Mouse (Mus musculus): ENCODE measurements at regions not wholly inside any gene's neighbourhood (a gene's known extent, or its start where the extent isn't known, plus 50 kb on each side); places are given as distances from the start of the nearest gene placed in this dataset.
"Not testable (repeated sequence)": the region's sequence is repeated elsewhere in the genome, so short reads cannot be mapped to it uniquely, and the experiment has no call there.

GRCm38 (mm10) chr1:73645011-73645410 lies 479.2 kb downstream of the Tns1 start:
- DNase-seq (ENCODE audit: low read depth, low spot score) = no peak

GRCm38 (mm10) chr1:73644394-73644793 lies 479.9 kb downstream of the Tns1 start:
- DNase-seq (ENCODE audit: low read depth, low spot score) = no peak

- DNase-seq (ENCODE audit: low read depth, low spot score) = no peak
Measured at GRCm38 (mm10) chr1:73643431-73643830, 480.8 kb downstream of the Tns1 start.

GRCm38 (mm10) chr1:73642691-73643109 lies 481.5 kb downstream of the Tns1 start:
- peak; percentile 71 for DNase-seq (ENCODE audit: low read depth, low spot score)

- DNase-seq (ENCODE audit: low read depth, low spot score) = no peak
Measured at GRCm38 (mm10) chr1:73641456-73641855, 482.8 kb downstream of the Tns1 start.

- DNase-seq (ENCODE audit: low read depth, low spot score) = no peak
Measured at GRCm38 (mm10) chr1:73640726-73641451, 483.4 kb downstream of the Tns1 start.

- DNase-seq (ENCODE audit: low read depth, low spot score) = no peak
Measured at GRCm38 (mm10) chr1:73635709-73636108, 488.5 kb downstream of the Tns1 start.

- no peak for DNase-seq (ENCODE audit: low read depth, low spot score)
Measured at GRCm38 (mm10) chr1:73634871-73635270, 489.4 kb downstream of the Tns1 start.

GRCm38 (mm10) chr1:73633071-73633470 lies 491.2 kb downstream of the Tns1 start:
- DNase-seq (ENCODE audit: low read depth, low spot score) = no peak

- DNase-seq (ENCODE audit: low read depth, low spot score) = no peak
Measured at GRCm38 (mm10) chr1:73630363-73630762, 493.9 kb downstream of the Tns1 start.

GRCm38 (mm10) chr1:73625365-73625764 lies 498.9 kb downstream of the Tns1 start:
- DNase-seq (ENCODE audit: low read depth, low spot score) = no peak

GRCm38 (mm10) chr1:73621121-73621520 lies 503.1 kb downstream of the Tns1 start:
- not testable (repeated sequence) for DNase-seq (ENCODE audit: low read depth, low spot score)

- DNase-seq (ENCODE audit: low read depth, low spot score) = peak; percentile 36
Measured at GRCm38 (mm10) chr1:73618551-73619170, 505.6 kb downstream of the Tns1 start.

GRCm38 (mm10) chr1:73593653-73594385 lies 530.4 kb downstream of the Tns1 start:
- DNase-seq (ENCODE audit: low read depth, low spot score) = no peak

GRCm38 (mm10) chr1:73591342-73592099 lies 532.7 kb downstream of the Tns1 start:
- DNase-seq (ENCODE audit: low read depth, low spot score) = no peak

GRCm38 (mm10) chr1:73579680-73580079 lies 544.6 kb downstream of the Tns1 start:
- no peak for DNase-seq (ENCODE audit: low read depth, low spot score)

- no peak for DNase-seq (ENCODE audit: low read depth, low spot score)
Measured at GRCm38 (mm10) chr1:73577019-73577418, 547.2 kb downstream of the Tns1 start.

GRCm38 (mm10) chr1:73575694-73576093 lies 548.6 kb downstream of the Tns1 start:
- DNase-seq (ENCODE audit: low read depth, low spot score) = no peak

GRCm38 (mm10) chr1:73570944-73571343 lies 553.3 kb downstream of the Tns1 start:
- no peak for DNase-seq (ENCODE audit: low read depth, low spot score)

- DNase-seq (ENCODE audit: low read depth, low spot score) = no peak
Measured at GRCm38 (mm10) chr1:73566770-73567169, 551.1 kb upstream of the Tnp1 start.

- no peak for DNase-seq (ENCODE audit: low read depth, low spot score)
Measured at GRCm38 (mm10) chr1:73560594-73560993, 544.9 kb upstream of the Tnp1 start.

GRCm38 (mm10) chr1:73547877-73548276 lies 532.2 kb upstream of the Tnp1 start:
- no peak for DNase-seq (ENCODE audit: low read depth, low spot score)
